Mouse (Mus musculus): ENCODE results near the gene Ugt1a7c. TPM values are rescaled to one million over a fixed set of nuclear protein-coding genes. Genes with fewer than 3 reads are reported as not detected.
"Not testable (repeated sequence)": the region's sequence is repeated elsewhere in the genome, so short reads cannot be mapped to it uniquely, and the experiment has no call there.

Ugt1a7c gene
- polyA plus RNA-seq, 3 experiments from 2014 or later: 0.20 to 1.9 (median 1.5) TPM

- ATAC-seq: not testable (repeated sequence)
These were observed 130.4 kb downstream of the Ugt1a7c start for GRCm38 (mm10) chr1:88225301-88225700.

GRCm38 (mm10) chr1:88225741-88226140 lies 130.9 kb downstream of the Ugt1a7c start:
- no peak for ATAC-seq

- no peak for ATAC-seq
These were observed 132.0 kb downstream of the Ugt1a7c start, which contains the start of gene Mroh2a for GRCm38 (mm10) chr1:88226670-88227379. Gene Mroh2a (plus strand): TSS chr1:88226986.

- ATAC-seq: no peak
These were observed 132.6 kb downstream of the Ugt1a7c start for GRCm38 (mm10) chr1:88227482-88227881.

GRCm38 (mm10) chr1:88228121-88228520 lies 133.3 kb downstream of the Ugt1a7c start:
- no peak for ATAC-seq

GRCm38 (mm10) chr1:88229566-88229965 lies 134.7 kb downstream of the Ugt1a7c start:
- no peak for ATAC-seq

GRCm38 (mm10) chr1:88229986-88230385 lies 135.1 kb downstream of the Ugt1a7c start:
- no peak for ATAC-seq

GRCm38 (mm10) chr1:88230421-88230820 lies 135.6 kb downstream of the Ugt1a7c start:
- ATAC-seq: no peak

- ATAC-seq: no peak
These were observed 136.3 kb downstream of the Ugt1a7c start for GRCm38 (mm10) chr1:88230981-88231802.

- no peak for ATAC-seq
These were observed 137.1 kb downstream of the Ugt1a7c start for GRCm38 (mm10) chr1:88231803-88232499.

- ATAC-seq: no peak
These were observed 138.0 kb downstream of the Ugt1a7c start for GRCm38 (mm10) chr1:88232664-88233380.

- ATAC-seq: no peak
These were observed 138.8 kb downstream of the Ugt1a7c start for GRCm38 (mm10) chr1:88233421-88234247.

- ATAC-seq: no peak
These were observed 139.4 kb downstream of the Ugt1a7c start for GRCm38 (mm10) chr1:88234248-88234610.

GRCm38 (mm10) chr1:88234646-88235045 lies 139.8 kb downstream of the Ugt1a7c start:
- no peak for ATAC-seq

- no peak for ATAC-seq
These were observed 140.4 kb downstream of the Ugt1a7c start for GRCm38 (mm10) chr1:88235046-88235893.

- no peak for ATAC-seq
These were observed 141.1 kb downstream of the Ugt1a7c start for GRCm38 (mm10) chr1:88235894-88236415.

GRCm38 (mm10) chr1:88237311-88237710 lies 142.4 kb downstream of the Ugt1a7c start:
- ATAC-seq: no peak

GRCm38 (mm10) chr1:88238771-88239170 lies 143.9 kb downstream of the Ugt1a7c start:
- no peak for ATAC-seq

GRCm38 (mm10) chr1:88240072-88240471 lies 145.2 kb downstream of the Ugt1a7c start:
- ATAC-seq: no peak

GRCm38 (mm10) chr1:88240579-88240978 lies 145.7 kb downstream of the Ugt1a7c start:
- no peak for ATAC-seq

All from inflammation-experienced regulatory T-cells, adult 6 months (primary cell).